Mouse (Mus musculus) C2C12 (cell line): ENCODE results near the gene Cep350.

Source experiments
- CEBPB ChIP-seq: IDR thresholded peaks from one replicate; pipeline ENCODE4 v1.6.1; 2011; ENCODE audit warnings: low read depth, mild to moderate bottlenecking, control low read depth, moderate library complexity
- CTCF ChIP-seq: IDR thresholded peaks from one replicate; pipeline ENCODE4 v1.5.1; 2011; ENCODE audit not compliant: control insufficient read depth, insufficient read depth, insufficient read length
- MAX ChIP-seq: IDR thresholded peaks from one replicate; pipeline ENCODE4 v1.6.1; 2011; ENCODE audit warnings: mild to moderate bottlenecking, control low read depth
- MYOG ChIP-seq: IDR thresholded peaks from one replicate; pipeline ENCODE4 v1.6.1; 2011; ENCODE audit not compliant: control insufficient read depth, insufficient read length; ENCODE audit errors: extremely low read depth
- USF1 ChIP-seq: IDR thresholded peaks from one replicate; pipeline ENCODE4 v1.6.1; 2011; ENCODE audit warnings: low read depth, mild to moderate bottlenecking, control low read depth, moderate library complexity

DNA sequence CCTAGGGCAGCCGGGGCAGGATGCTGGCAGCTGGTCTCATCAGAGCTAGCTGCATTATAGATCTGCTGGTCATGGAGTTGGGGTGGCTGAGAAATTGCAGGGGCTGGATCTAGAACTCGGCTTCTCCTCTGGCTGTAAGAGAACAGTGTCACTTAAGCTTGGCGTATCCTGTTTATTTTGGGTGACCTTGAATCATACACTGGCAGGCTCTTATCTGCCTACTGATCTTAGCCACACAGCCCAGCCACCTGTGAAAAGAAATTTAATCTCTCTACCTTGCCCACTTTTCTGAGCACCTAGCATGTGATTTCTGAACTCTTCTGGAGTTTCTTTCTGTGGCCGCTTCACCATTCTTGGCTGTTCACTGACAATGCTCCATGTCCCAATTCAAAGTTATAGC is 129.5 kb downstream of the Cep350 start:
- no peak for TF ChIP-seq CTCF
- TF ChIP-seq CEBPB, result no peak
- TF ChIP-seq MAX, result no peak
- TF ChIP-seq USF1, result no peak
- no peak for TF ChIP-seq MYOG
